Mouse (Mus musculus) liver, postnatal 0 days (tissue): ENCODE measurements at regions not wholly inside any gene's neighbourhood (a gene's known extent, or its start where the extent isn't known, plus 50 kb on each side); places are given as distances from the start of the nearest gene placed in this dataset.

Experiments used
- CTCF ChIP-seq: sonication (generic); IDR thresholded peaks from 2 replicates; pipeline ENCODE4 v1.5.1; 2016; ENCODE audit warnings: antibody characterized with exemption, low read depth
- EP300 ChIP-seq: IDR thresholded peaks from 2 replicates; pipeline ENCODE4 v1.6.1; 2016; ENCODE audit warnings: antibody characterized with exemption, low read depth, mild to moderate bottlenecking

DNA sequence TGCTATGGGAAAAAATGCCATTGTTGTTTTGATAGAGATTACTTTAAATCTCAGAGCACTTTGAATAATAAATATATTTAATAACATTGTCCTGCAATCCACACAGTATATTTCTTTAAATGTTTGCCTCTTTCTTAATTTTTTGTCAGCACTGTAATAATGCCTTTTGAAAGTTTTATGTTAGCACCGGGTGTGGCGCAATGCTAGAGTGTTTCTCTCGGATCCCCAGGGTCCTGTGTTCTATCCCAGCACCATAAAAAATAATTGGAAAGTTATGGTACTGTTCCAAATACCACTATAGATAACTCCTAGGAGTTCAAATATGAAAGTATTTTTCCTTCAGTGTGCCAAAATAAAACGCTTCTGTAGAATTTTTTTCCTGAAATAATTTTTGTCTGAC is 147.6 kb downstream of the Fbxo4 start:
- TF ChIP-seq CTCF (no peak), EP300 (no peak)
